Mouse (Mus musculus) heart, embryonic 15.5 days (tissue): Measurements from ENCODE around the gene Meiob. TPM values are rescaled to one million over a fixed set of nuclear protein-coding genes. Genes with fewer than 3 reads are reported as not detected.

Experiments used
- ATAC-seq: fragments of 200-750 bp; cut with Nextera tagmentation; replicated peaks from 2 replicates; pipeline ENCODE4 v1.8.0; 2017; ENCODE audit warnings: low read depth, moderate TSS enrichment; ENCODE audit not compliant: insufficient number of reproducible peaks, insufficient read depth, low FRiP score
- H3K27ac ChIP-seq: fragments of 300-500 bp; sonication (generic); 2 replicates; pipeline ENCODE4 v1.5.1; 2015; ENCODE audit warnings: mild to moderate bottlenecking, inconsistent platforms
- H3K27me3 ChIP-seq: fragments of 300-500 bp; sonication (generic); 2 replicates; pipeline ENCODE4 v1.6.1; 2015; ENCODE audit warnings: inconsistent platforms
- H3K36me3 ChIP-seq: fragments of 300-500 bp; sonication (generic); 2 replicates; pipeline ENCODE4 v1.6.1; 2015; ENCODE audit warnings: mild to moderate bottlenecking, inconsistent platforms
- H3K4me1 ChIP-seq: fragments of 300-500 bp; sonication (generic); replicated peaks from 2 replicates; pipeline ENCODE4 v1.6.1; 2015; ENCODE audit warnings: inconsistent platforms
- H3K4me2 ChIP-seq: fragments of 300-500 bp; sonication (generic); 2 replicates; pipeline ENCODE4 v1.6.1; 2015; ENCODE audit warnings: inconsistent platforms, mild to moderate bottlenecking, moderate library complexity
- H3K4me3 ChIP-seq: fragments of 300-500 bp; sonication (generic); 2 replicates; pipeline ENCODE4 v1.5.1; 2015; ENCODE audit warnings: mild to moderate bottlenecking, inconsistent platforms
- H3K9ac ChIP-seq: fragments of 300-500 bp; sonication (generic); 2 replicates; pipeline ENCODE4 v1.6.1; 2015; ENCODE audit warnings: mild to moderate bottlenecking, inconsistent platforms
- H3K9me3 ChIP-seq: fragments of 300-500 bp; sonication (generic); replicated peaks from 2 replicates; pipeline ENCODE4 v1.6.1; 2016; ENCODE audit warnings: inconsistent platforms
- WGBS: fragments of 180-500 bp; shearing (Covaris S2); methylation state at CpG from one replicate; pipeline ENCODE4 v1.1.7; 2015; ENCODE audit warnings: mixed read lengths; 5-methylcytosine and 5-hydroxymethylcytosine counted together
- polyA plus RNA-seq: library from polyadenylated mRNA; unstranded; fragments of >200 nt; fragmentation: Nextera tagmentation; extraction: Ambion mirVana; gene quantifications from 2 replicates; pipeline ENCODE4 v1.2.1, GENCODE M21; 2015

Gene Meiob
- polyA plus RNA-seq, 1 experiment from 2014 or later = not detected

DNA sequence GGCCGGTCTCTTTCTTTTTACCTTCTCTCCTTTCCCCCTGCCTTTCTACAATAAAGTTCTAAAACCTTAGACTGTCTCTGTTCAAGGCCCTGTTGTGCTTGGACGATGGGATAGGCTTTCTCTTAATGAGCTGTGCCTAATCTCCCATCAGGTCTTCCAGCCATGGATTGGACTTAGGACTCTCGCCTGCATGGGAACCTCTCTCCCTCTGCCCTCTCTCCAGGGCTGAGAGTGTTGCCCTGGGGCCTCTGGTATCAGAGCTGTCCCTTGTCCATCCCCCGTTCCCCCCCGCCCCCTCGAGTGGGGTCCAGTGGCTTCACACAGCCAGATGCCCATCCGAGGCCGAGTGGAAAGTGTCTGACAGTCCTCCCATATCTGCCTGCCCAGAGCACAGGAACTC lies 70.9 kb downstream of the Meiob start:
- Histone ChIP-seq H3K27ac (no peak overlapping the region), H3K9me3 (no peaks in the 10 kb centered on the region), H3K9ac (no peak overlapping the region), H3K27me3 (no peaks in the 10 kb centered on the region), H3K36me3 (no peaks in the 10 kb centered on the region), H3K4me3 (no peak overlapping the region), H3K4me1 (no peaks in the 10 kb centered on the region), H3K4me2 (no peak overlapping the region)
- no peak for ATAC-seq
- 78% methylated on average over 8 of the region's 8 CpGs for WGBS

DNA sequence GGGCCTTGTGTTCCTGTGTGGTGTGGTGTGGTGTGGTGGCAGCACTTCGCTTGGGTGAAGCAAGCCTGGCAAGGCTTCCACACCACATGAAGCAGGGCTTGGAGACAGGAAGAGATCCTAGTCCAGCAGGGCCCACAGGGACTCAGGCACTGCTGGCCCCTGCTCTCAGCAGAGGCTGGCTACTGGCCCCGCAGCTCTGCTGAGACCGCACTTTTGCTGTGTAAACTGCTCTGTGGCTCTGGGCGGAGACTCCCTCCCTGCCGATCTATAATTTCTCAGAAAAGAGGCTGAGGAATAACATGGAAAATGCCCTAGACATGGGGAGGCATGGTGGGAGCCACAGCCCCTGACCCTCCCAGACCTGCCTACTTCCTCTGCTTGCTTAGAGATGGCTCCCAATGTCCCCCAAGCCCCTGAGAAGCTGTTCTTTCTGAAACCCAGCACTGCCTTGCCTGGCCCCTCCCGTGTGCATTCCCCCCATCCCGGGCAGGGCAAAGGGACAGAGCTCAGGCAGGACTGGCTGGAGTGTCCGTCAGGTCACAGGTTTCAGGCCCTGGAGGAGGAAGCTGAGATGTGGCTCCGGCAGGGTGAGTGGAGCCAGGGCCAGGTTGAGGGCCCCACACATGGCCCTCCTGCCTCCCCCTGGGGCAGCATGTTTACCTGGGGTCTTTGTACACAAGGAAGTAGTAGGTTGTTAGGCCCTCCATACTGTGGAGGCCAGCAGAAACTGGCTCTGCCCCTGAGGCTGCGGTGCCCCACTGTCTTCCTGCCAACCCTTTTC lies 73.4 kb downstream of the Meiob start:
- no peaks in the 10 kb centered on the region for H3K9me3 ChIP-seq
- no peaks in the 10 kb centered on the region for H3K4me1 ChIP-seq
- H3K36me3 ChIP-seq = peaks cover 2% of the 10 kb centered on the region; the same call in 1 of the 2 replicates
- no peak overlapping the region for H3K4me2 ChIP-seq
- no peaks in the 10 kb centered on the region for H3K27me3 ChIP-seq
- ATAC-seq = no peak
- no peak overlapping the region for H3K27ac ChIP-seq
- H3K9ac ChIP-seq = no peak overlapping the region
- no peak overlapping the region for H3K4me3 ChIP-seq
- WGBS = 53% methylated on average over 10 of the region's 10 CpGs

DNA sequence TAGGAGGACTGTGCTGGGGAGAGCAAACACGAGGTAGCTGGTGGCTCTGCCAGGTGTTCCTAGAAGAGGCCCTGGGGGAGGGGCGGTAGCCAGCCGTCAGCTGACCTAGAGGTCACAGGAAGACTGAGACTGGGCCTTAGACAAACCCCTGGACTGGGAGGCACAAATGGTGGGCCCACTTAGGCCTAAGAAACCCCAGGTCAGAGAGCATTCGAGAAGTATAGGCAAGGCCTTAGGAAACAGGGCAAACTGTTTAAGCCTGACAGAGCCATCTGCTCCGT lies 74.0 kb downstream of the Meiob start:
- no peaks in the 10 kb centered on the region for H3K4me1 ChIP-seq
- peaks cover 7% of the 10 kb centered on the region; the same call in 1 of the 2 replicates for H3K36me3 ChIP-seq
- no peak overlapping the region for H3K9ac ChIP-seq
- H3K27me3 ChIP-seq = no peaks in the 10 kb centered on the region
- no peak overlapping the region for H3K4me2 ChIP-seq
- H3K27ac ChIP-seq = no peak overlapping the region
- no peak overlapping the region for H3K4me3 ChIP-seq
- no peaks in the 10 kb centered on the region for H3K9me3 ChIP-seq
- WGBS = 38% methylated on average over 5 of the region's 5 CpGs
- no peak for ATAC-seq

DNA sequence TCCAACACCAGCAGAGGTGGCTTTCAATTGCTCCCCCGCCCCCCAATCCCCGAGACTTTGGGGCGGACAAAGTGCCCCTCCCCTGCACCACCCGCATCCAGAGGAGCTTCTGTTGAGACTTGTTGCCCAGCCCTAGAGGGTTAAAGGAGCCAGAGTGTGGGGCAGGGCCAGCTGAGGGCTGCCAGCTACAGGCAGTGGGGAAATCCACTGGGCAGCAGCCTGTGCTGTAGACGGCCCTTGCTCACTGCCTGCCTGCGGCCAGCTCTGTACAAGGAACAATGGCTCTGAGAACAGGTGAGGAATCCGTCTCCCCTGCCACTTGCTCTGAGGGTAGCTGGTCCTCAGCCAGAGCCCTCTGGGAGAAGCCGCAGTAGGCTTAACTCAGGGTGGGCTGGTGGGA lies 74.4 kb downstream of the Meiob start:
- WGBS = 71% methylated on average over 8 of the region's 8 CpGs
- Histone ChIP-seq H3K9ac (no peak overlapping the region), H3K4me1 (no peaks in the 10 kb centered on the region), H3K4me2 (no peak overlapping the region), H3K36me3 (peaks cover 12% of the 10 kb centered on the region; the same call in 1 of the 2 replicates), H3K27me3 (no peaks in the 10 kb centered on the region), H3K4me3 (no peak overlapping the region), H3K27ac (no peak overlapping the region), H3K9me3 (no peaks in the 10 kb centered on the region)
- ATAC-seq = no peak

GRCm38 (mm10) chr17:24881738-24882440 lies 77.8 kb downstream of the Meiob start:
- Histone ChIP-seq H3K27me3 (no peaks in the 10 kb centered on the region), H3K4me2 (no peak overlapping the region), H3K27ac (no peak overlapping the region), H3K9me3 (no peaks in the 10 kb centered on the region), H3K9ac (no peak overlapping the region), H3K4me1 (peaks cover 11% of the 10 kb centered on the region), H3K4me3 (no peak overlapping the region), H3K36me3 (peaks cover 12% of the 10 kb centered on the region; the same call in 1 of the 2 replicates)
- WGBS = 46% methylated on average over 7 of the region's 7 CpGs
- no peak for ATAC-seq

- H3K27me3 ChIP-seq = no peaks in the 10 kb centered on the region
- 78% methylated on average over 6 of the region's 6 CpGs for WGBS
- H3K27ac ChIP-seq = no peak overlapping the region
- no peak overlapping the region for H3K4me2 ChIP-seq
- ATAC-seq = no peak
- H3K4me3 ChIP-seq = no peak overlapping the region
- peaks cover 12% of the 10 kb centered on the region; the same call in 1 of the 2 replicates for H3K36me3 ChIP-seq
- H3K4me1 ChIP-seq = peaks cover 23% of the 10 kb centered on the region
- H3K9me3 ChIP-seq = no peaks in the 10 kb centered on the region
- no peak overlapping the region for H3K9ac ChIP-seq
These were observed 80.3 kb downstream of the Meiob start for GRCm38 (mm10) chr17:24884391-24884790.

GRCm38 (mm10) chr17:24885356-24886133 lies 81.5 kb downstream of the Meiob start:
- Histone ChIP-seq H3K27ac (no peak overlapping the region), H3K4me1 (peaks cover 23% of the 10 kb centered on the region), H3K9ac (peak overlapping the region; percentile 73), H3K4me3 (peak overlapping the region; percentile 94), H3K9me3 (no peaks in the 10 kb centered on the region), H3K4me2 (peak overlapping the region; percentile 94), H3K36me3 (peaks cover 17% of the 10 kb centered on the region), H3K27me3 (no peaks in the 10 kb centered on the region)
- 22% methylated on average over 22 of the region's 22 CpGs for WGBS
- ATAC-seq = no peak

- H3K4me1 ChIP-seq = peaks cover 23% of the 10 kb centered on the region
- peak within 1 kb of the TSS; percentile 81 for H3K27ac ChIP-seq
- H3K4me2 ChIP-seq = peak within 1 kb of the TSS; percentile 94
- WGBS = under 1% methylated on average over 69 of the region's 69 CpGs
- H3K9me3 ChIP-seq = no peaks in the 10 kb centered on the region
- peak within 1 kb of the TSS; percentile 88 for H3K9ac ChIP-seq
- H3K27me3 ChIP-seq = no peaks in the 10 kb centered on the region
- peak within 1 kb of the TSS; percentile 94 for H3K4me3 ChIP-seq
- ATAC-seq = peak; percentile 96
- H3K36me3 ChIP-seq = peaks cover 25% of the 10 kb centered on the region
These were observed 82.2 kb downstream of the Meiob start, which contains the start of the genes Nubp2 and Spsb3 for GRCm38 (mm10) chr17:24886134-24886931. TSS of gene Nubp2 (minus strand) at chr17:24886349. TSS of gene Spsb3 (plus strand) at chr17:24886643.

DNA sequence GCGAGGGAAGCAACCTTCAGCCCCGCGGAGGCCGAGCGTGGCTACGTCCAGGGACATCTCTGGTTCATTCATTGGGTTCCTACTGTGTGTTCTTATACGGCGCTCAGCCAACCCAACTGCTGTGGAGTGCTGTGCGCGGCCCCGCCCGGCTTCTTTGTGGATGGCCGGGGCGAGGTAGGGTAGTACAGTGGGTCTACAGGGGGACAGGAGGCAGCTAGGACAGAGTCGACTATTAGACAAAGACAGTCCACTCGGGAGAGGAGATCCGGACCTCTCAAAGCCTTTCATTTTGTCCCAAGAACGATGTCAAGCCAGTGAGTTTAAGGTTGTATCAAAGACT lies 82.8 kb downstream of the Meiob start:
- peaks cover 31% of the 10 kb centered on the region for H3K36me3 ChIP-seq
- no peaks in the 10 kb centered on the region for H3K9me3 ChIP-seq
- peak overlapping the region; percentile 92 for H3K4me2 ChIP-seq
- H3K4me3 ChIP-seq = peak overlapping the region; percentile 94
- no peaks in the 10 kb centered on the region for H3K27me3 ChIP-seq
- ATAC-seq = 0 out of 2 replicates have a peak, but pooled peaks have one; percentile 3
- H3K27ac ChIP-seq = peak overlapping the region; percentile 81
- H3K9ac ChIP-seq = peak overlapping the region; percentile 88
- under 1% methylated on average over 18 of the region's 18 CpGs for WGBS
- H3K4me1 ChIP-seq = peaks cover 23% of the 10 kb centered on the region

GRCm38 (mm10) chr17:24887291-24888080 lies 83.4 kb downstream of the Meiob start:
- peak overlapping the region; percentile 92 for H3K4me2 ChIP-seq
- 53% methylated on average over 18 of the region's 18 CpGs for WGBS
- H3K9ac ChIP-seq = peak overlapping the region; percentile 88
- no peaks in the 10 kb centered on the region for H3K27me3 ChIP-seq
- no peaks in the 10 kb centered on the region for H3K9me3 ChIP-seq
- H3K4me3 ChIP-seq = peak overlapping the region; percentile 94
- peak overlapping the region; percentile 81 for H3K27ac ChIP-seq
- H3K36me3 ChIP-seq = peaks cover 35% of the 10 kb centered on the region
- peaks cover 23% of the 10 kb centered on the region for H3K4me1 ChIP-seq
- no peak for ATAC-seq
